Mouse (Mus musculus) adrenal gland, adult 8-10 months (tissue): Measurements from ENCODE around the gene Hpcal1. TPM values are rescaled to one million over a fixed set of nuclear protein-coding genes. Genes with fewer than 3 reads are reported as not detected.
"Not testable (repeated sequence)": the region's sequence is repeated elsewhere in the genome, so short reads cannot be mapped to it uniquely, and the experiment has no call there.

ENCODE experiments used
- DNase-seq: peaks from one replicate; pipeline ENCODE4 v3.0.0; 2022
- total RNA-seq, 4 experiments: library from RNA; stranded (reverse); gene quantifications; 2 replicates each; pipeline ENCODE4 v1.2.4; 2022

The Hpcal1 gene
- total RNA-seq, 4 experiments from 2014 or later: 18.8 to 34.0 (median 25.4) TPM

DNA sequence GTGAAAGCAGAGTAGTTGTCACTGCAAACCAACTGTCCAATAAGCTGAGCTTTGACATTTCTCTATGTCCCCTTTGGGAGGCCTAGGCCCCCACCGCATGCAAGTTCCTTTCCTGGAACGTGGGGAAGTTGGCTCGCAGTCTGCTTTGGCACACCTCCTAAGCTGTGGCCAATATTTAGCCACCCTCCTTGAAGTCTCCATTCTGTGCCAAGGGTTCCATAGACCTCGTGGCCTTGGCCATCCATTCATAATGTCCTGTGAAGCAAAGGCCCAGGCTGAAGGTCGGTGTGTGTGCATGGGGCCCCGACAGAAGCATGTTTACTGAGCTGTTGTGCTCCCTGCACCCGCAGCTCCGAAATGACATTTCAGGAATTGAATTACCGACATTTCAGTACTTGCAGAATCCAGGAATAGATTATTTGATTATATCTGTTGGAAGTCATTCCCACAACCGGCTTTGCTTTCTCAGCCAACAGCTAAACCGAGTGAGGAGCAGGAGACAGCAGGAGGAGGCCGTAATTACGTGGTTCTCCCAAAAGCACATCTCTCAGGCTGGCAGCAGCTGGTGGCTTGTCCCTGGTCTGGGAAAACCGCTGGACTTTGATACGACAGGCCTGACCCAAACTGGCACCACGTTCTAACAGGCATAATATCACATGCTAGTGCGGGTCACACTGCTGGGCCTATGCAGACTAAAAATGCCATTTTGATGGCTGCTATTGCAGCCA, 51.1 kb downstream of the Hpcal1 start:
- DNase-seq: peak; percentile 73

DNA sequence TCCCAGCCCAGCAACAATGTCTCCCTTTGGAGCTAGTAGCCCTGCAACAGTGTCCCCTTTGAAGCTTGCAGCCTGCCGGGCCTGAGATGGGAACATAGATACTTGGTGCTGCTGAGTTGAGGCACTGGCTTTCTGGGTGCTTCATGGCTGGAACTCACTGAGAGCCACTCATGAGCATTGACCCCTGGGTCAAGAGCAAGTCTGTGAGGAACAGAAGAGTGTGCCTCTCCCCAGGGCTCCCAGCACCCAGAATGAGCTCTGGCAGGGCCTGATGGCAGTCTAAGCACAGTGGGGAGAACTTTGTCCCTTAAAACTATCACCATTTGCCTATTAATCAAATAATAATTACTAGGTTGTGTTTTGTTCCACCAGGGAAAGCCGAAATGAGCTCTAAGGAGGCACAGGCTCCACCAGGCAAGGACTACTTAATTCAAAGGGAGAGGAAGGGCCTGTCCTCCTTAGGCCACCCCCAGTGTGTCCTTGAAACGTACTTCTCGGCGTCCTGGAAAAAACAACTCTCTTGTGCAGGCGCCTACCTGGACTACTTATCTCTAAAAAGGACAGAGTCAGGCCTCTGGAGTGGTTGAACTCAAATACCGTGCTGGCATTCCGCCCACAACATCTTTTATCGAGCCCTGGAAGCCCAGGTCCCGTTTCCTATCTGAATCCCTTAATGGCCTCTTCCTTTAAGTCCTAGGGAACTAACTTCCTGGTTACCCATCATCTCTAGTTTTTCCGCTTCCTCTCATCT, 52.1 kb downstream of the Hpcal1 start:
- no peak for DNase-seq

DNA sequence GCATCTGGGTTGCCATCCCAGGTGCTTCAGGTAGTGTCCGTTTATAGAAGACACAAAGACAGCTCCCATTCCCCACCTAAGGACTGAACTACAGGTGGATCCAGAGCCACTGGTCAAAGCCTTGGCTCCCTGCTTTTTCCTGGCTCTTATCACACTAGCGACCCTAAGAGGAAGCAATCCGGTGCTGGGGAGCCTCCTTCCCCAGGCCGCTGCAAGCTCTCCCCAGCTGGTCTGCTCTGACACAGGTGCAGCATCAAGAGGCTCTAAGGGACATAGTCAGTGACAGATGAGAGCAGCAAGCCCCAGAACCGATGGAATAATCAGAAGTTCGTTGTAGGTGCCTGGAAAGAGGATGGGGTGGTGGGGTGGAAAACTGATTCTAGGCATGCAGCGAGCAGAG, 54.8 kb downstream of the Hpcal1 start:
- DNase-seq: no peak

DNA sequence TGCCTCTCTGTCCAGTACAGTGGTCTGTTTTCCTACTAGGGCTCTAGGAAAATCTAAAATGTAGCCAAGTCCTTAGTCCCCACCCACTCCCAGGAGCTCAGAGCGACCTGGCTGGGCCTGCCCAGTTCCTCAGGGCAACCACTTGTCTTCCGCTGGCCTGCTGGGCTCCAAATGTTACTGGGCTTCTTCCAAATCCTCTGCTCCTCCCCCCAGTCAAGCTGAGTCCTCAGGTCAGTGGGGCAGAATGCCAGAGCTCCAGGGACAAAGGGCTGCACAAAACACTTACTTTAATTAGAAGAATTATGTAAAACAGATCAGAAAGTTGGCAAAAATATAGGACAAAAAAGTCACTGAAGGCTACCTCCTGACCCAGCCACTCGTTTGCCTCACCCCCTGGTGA, 56.1 kb downstream of the Hpcal1 start:
- DNase-seq: peak; percentile 87

DNA sequence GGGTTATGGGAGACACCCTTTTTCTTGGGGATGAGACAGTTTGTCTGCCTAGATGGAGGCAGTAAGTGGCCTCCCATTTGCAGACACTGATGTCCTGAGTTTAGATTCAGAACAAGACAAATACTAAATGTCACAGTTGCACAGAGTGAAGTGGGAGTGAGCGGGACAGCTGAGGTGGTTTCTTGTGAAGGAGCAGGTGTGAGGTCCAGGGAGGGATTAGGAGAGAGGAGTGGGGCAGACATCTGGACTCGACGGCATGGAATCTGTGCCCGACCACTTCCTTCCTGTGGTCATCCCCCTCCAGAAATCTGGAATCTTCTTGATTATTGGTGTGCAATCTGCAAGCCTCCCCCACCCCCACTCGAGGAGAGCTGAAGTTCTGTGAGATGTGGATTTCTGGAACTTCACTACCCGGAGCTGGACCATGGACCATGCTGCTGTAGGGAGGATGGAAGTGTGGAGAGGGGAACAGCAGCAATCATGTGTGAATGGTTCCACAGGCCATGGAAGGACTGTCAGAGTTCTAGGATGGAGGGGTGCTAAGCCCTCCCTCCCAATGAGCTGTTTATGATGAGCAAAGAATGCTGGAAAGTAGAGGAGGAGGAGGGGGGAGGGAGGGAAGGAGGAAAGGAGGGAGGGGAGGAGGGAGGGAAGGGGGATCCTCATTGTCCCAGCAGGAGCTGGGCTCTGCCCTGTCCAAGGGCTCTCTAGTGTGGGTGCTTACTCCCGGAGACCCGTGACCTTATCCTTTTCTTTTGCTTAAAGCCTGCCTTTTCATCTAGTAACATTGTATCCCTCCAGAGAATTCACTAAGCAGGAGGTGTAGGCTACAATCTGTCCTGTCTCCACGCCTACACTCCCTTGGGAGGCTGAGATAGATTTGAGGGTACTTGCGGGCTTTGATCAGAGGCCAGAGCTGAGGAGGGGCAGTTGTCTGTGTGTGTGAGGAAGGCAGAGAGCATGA, 56.8 kb downstream of the Hpcal1 start:
- no peak for DNase-seq

DNA sequence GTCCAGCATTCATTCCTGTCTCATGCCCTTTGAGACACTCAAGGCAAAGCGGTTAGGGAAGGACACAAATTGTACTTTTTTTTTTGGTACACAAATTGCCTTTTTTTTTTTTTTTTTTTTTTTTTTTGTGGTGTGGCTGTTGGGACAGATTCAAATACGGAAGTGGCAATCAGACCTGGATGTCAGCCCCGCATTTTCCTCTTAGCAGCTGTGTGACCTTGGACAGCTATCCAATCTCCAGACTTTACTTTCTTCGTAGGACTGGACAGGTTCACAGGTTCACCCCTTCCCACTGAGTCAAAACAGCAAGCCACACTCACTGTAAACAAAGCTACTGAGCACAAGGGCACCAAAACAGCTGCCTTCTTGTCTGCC, 57.5 kb downstream of the Hpcal1 start:
- DNase-seq: no peak

DNA sequence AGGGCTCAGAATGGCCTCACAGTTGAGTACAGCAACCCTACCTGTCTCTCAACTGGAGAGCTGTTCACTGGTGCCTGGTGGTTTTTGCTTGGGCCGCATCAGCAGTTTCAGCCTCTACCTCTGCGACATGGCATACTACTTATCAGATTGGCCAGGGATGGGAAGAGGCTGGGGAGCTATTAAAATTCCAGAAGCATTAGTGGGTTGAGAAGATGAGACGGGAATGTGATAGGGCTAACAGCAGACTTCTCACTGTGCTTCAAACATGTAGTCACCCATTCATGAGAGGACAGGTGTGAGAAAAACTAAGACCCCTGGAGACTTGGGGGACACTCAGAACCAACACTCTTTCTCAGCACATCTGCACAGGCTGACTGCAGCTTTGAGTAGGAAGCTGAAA, 59.1 kb downstream of the Hpcal1 start:
- no peak for DNase-seq

DNA sequence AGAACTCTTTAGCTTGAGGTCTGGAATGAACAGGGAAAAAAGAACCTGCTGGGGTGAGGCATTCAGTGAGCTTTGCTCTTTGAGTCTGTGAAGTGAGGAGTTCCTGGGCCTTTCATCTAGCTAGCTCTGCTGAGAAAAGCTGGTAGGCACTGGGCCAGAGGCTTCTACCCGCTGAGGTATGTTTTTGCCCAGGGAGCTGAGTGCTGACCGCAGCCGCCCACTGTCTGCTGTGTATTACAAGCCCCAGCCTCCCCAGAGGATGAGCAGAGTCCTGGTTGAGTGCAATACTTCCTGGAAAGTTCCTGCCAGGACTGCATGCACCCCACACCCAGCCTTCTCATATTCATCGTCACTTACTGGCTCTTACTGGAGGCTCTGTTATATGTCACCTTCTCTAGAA, 59.8 kb downstream of the Hpcal1 start:
- DNase-seq: no peak

DNA sequence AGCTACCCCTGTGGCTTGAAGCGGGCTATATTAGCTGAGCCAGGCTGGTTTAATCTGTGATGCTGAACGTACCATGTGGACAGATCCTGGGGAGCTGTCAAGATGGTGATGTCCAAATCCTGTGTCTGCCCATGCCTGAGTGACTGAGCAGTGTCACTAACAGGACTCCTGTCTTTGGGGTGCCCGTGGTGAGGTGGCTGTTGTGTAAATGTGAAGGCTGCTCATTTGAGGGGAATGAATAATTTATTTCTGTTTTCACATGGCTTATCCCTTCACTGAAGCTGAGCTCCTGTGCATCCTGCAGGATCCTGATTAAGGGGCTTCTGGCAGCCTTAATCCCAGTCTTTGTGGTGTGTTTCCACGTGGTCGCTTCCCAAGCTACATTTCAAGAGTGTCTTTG, 62.2 kb downstream of the Hpcal1 start:
- DNase-seq: no peak

DNA sequence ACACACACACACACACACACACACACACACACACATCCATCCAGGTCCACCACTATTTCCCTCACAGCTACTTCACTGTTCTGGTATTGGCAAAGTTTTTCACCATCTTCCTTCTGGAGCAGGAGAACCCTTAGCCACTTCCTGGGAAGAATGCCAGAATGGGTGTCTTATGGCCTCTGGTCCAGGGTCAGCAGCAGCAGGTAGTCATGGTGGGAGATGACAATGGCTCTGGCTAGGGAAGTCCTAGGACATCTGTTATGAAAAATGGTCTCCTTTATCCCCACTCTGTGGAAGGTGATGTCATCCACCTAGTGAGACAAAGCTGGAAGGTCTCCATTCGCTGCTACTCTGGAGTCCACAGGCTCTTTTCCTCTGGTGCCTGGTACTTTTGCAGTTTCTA, 64.1 kb downstream of the Hpcal1 start:
- DNase-seq: no peak

DNA sequence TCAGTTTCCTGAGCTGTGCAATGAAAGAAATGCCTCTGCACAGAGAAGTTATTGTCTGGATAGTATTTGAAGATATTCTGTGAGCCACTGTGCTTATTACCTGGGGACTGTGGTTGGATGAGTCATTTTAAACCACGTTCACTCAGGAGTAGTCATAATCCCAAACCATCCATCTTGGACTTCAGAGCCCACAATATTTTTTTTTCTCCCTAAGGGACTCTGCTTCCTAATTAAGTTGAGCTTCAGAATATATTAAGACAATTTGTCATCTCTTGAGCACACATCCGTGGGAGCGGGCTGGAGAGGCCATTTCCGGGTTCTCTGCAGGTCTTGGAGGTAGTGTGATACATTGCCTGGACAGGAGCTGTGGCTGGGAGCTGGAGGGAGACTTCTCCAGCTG, 66.2 kb downstream of the Hpcal1 start:
- DNase-seq: no peak

DNA sequence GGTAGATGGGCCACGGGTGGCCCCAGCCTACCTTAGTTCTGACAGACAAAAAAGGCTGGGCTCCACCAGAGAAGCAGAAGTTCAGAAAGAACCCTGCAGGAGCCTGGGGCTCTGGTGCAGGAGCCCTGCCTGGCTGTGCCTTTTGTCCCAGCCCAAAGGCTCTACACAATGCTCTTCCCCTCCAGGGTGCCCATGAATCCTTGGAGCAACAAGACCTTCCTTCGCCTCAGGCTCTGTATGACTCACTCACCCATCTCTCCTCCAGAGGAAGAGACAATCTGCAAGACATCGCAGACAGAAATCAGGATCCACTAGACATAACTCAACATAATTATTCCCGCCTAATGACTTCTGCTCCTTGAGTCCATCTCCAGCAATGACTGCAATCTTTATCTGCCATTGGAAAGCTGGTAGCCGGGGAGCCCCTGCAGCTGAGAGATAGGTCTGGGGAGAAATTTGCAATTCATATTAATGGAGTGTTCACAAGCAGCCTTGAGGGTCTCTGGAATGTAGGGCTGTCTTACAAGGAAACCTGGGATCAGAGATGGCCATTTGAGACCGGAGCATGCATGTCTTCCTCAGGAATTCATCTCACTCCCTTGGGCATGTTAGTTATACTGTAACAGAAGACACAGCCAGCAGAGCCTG, 71.8 kb downstream of the Hpcal1 start:
- no peak for DNase-seq

DNA sequence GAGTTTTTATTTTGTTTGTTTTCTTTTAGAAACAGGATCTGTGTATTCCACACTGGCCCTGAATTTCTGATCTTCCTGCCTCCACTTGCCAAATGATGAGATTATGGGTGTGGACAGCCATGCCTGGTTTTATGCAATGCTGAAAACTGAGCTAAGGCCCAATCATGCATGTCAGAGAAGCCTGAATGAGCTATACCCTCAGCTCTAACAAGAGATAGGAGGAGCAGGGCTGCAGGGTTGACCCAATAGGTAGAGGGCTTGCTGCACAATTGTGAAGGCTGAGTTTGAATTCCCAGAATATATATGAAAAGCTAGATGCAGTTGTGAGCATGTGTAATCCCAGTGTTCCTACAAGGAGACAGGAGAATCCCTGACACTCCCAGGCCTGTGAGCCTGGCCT, 72.4 kb downstream of the Hpcal1 start:
- no peak for DNase-seq

DNA sequence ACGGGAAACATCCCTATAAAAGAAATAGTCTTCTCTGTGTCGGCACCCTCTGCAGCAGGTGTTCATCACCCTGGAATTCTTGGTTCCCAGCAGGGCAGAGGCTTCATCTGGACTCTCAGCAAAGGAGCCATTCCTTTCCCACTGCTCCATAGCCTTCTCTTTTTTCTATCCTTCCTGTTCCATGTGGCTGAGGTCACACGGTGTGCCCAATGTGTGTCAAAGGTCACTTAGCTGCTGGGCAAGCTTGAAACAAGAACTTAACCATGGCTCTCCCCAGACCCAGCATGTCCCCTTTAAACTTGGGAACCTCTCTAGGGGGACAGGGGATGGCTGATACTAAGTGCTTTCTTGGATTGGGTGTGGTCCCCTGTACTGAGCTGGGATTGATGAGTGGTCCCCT, 73.3 kb downstream of the Hpcal1 start:
- DNase-seq: no peak

DNA sequence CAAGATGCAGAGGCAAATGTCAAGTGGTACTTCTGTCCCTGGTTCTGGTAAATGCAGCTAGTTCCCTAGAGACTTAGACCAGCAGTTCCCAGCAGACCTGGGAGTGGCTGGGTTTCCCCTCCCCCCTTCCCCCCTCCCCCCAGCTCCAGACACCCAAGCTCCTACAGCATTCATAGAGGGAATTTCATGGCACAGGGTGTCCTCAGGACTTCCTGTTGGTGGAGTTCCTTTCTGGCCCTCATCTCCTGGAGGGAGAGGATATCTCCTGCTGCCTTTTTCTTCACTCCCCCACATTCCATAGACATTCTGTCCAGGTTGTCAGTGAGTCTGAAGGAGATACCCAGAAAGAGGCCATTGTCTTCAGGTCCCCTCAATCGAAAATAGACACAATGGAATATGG, 76.9 kb downstream of the Hpcal1 start:
- not testable (repeated sequence) for DNase-seq

DNA sequence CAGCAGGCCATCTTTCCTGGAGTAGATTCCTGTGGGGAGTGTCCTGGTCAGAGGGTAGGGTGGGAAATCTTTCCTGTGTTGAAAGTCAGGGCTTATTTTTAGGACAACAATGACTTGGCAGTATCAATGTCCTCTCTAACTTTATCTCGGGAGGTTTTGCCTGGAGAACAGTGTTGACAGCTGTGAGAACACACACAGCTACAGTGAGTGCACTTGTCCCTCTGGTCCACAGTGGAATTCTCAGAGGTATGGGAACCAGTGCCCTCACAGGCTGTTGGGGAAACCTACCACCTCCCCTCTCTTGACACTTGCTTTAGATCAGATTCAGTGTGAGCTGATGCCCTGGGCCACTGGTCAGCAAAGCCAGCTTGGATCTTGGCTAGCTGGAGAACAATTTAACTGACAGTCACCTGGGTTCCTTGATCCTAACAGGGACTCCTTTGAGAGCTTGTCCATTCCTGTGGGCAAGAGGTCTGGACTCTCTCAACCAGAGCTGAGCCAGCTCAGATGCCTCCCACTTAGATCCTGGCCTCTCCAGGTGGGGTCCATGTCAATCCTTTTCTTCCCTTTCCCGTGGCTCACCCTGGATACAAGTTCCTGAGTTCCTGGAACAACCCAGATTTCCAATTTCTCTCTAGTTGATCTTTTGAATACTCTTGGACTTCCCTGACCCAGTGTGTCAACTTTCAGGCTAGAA, 79.0 kb downstream of the Hpcal1 start:
- no peak for DNase-seq

DNA sequence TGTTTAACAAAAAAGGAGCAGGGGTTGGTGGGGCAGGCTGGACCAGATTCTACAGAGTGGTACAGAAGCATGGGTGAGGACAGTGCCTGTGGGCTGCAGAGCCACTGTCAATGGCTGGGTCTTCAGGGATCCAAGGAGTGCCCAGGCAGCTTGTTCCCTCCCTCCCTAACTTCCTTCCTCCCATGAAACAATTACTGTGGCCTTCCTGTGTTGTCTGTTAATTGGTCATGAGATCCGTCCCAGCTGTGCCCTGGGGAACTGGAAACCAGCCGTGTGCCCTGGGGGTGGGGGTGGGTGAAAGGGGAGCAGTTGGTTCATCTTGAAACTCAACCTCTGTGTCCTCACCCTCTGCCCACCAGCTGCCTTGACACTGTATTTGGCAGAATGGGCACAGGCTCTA, 79.9 kb downstream of the Hpcal1 start:
- no peak for DNase-seq

DNA sequence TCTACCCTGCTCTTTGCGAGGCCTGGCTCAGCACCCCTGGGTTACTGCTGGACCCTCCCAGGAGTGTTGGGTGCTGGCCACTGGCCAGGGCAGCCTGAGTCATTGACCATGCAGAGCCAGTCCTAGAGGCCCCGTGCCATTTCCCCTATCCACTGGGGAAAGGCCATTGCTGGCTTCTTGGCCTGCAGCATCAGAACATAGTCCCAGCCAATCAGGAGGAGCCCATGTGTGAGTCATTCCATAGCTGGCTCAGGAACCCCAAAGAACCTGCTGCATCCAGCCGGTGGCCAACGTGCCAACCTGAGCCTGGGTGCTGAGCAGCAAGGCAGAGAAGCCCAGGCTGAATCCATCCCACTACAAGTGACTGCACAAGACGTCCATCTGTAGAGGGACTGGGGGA, 83.1 kb downstream of the Hpcal1 start:
- DNase-seq: peak; percentile 65

DNA sequence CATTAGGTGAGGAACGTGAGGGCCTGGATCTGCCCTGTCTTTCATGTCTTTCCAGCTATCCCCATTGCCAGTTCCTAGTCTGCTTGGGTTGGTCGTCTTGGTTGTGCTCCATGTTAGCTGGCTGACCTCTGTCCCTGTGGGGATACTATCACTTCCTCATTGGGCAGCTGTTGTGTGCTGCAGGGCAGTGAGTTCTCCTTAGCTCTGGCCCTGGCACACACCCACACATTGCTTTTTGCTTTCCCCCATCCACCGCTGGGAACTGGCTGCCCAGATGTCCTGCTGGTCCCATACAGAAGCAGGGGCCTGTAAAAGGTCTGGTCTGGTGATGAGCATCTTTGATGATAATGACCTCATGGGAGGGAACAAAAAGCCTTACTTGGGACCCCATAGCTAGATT, 84.2 kb downstream of the Hpcal1 start:
- DNase-seq: not testable (repeated sequence)

DNA sequence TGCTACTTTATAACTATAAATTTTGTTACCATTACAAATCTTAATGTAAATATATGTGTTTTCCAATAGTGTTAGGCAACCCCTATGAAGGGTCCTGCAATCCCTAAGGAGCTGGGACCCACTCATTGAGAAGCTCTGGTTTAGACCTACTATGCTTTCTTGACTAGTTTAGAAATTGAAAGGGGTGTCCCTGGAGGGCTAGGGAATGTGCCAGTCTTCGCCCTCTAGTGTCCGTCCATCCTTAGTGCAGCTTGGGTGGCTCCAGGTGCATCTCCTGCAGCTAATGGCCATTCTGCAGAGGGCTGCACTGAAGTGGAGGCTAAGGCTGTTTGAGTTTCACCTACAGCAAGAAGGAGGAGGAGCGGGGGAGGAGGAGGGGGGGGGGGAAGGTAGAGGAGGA, 87.7 kb downstream of the Hpcal1 start:
- no peak for DNase-seq

DNA sequence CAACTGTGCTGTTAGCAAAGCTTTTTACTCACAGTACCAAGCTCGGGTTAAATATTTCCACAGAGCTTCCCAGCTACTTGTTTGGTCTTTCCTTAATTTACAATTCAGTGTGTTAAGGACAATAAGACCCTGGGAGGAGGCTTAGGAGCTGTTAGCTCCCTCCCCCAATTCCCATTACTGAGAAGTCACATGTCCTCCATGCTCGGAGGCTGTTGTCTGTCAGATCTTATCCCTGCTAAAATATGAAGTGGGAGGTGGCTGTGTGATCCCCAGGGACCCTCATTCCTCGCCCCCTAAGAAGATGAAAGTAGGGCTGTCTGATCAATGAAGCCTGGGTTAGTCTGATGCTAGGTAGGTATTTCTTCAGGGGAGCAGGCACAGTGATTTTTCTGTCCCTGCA, 88.4 kb downstream of the Hpcal1 start:
- no peak for DNase-seq

DNA sequence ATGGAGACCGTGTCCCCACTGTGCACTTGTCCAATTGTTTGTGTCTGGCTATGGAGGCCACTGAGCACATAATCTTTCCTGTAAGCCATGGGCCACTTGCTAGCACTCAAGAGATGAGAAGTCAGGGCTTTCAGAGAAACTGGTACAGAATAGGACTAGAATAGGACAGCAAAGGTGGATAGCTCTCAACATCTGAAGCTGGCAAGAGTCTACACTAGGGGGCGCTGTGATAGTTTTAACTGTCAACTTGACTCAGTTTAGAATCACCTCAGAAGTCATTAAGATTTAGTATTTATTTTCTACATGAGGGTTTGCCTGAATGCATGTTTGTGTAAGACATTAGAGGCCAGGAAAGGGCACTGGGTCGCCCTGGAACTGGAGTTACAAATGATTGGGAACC, 98.8 kb downstream of the Hpcal1 start:
- no peak for DNase-seq
